Comparison of ENCODE assay signal across 8 mouse cellular contexts in the genomic region with DNA sequence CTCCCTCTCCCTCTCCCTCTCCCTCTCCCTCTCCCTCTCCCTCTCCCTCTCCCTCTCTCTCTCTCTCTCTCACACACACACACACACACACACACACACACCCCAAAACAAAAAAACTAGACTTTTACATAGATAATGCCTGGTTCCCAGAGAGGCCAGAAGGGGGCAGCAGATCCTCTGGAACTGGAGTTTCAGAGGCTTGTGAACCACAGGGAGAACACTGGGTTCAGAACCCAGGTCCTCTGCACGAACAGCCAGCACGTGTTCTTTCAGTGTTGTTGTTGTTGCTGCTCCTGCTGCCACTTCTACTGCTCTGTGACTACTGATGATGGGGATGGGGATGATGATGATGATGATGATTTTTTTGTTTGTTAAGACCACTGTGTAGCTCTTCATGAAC.
DNase-seq lines count a peak whose midpoint lies in the region; ATAC-seq and TF ChIP-seq lines count a peak whose summit lies in the region.
"Had no signal": no experiment of that assay in that cellular context is flagged by ENCODE, and none has a peak within 500 bp of the region (broad histone marks: within the 10 kb centered on the region; RNA-seq: fewer than 3 reads in every experiment).

No protein-coding gene starts in this region.

- no peaks in the 10 kb centered on the region for H3K79me2 ChIP-seq in MEL (ENCODE audit: control insufficient read depth, insufficient read depth, low read length, poor library complexity)

- peak; percentile 57 for TF ChIP-seq RAD21 in MEL (IDR thresholded peaks at IDR 0.05; ENCODE audit: low read depth, low read length)

- no peak overlapping the region for H3K9ac ChIP-seq in MEL (ENCODE audit: control insufficient read depth, low read depth, low read length, poor library complexity, severe bottlenecking)
- H3K9ac ChIP-seq: liver, embryonic 13.5 days had no signal

- no peaks in the 10 kb centered on the region for H3K9me3 ChIP-seq in MEL (replicated peaks; ENCODE audit: insufficient read depth, low read length)
- H3K9me3 ChIP-seq: liver, embryonic 13.5 days had no signal

- intact Hi-C loops in gastrocnemius, postnatal 36 days (cut with DNase I) = no loop called here

- no peaks in the 10 kb centered on the region for H3K27me3 ChIP-seq in MEL (ENCODE audit: control insufficient read depth in 1 of 2, insufficient read depth in 2 of 2, low read length in 2 of 2)
- H3K27me3 ChIP-seq: liver, embryonic 13.5 days had no signal

- peak; percentile 32 for DNase-seq in kidney, adult 9 months
- DNase-seq in kidney, adult 11 months = no peak
- peak; percentile 11 for DNase-seq in CD4-positive helper T cell, adult 2 months (ENCODE audit: low read depth, low spot score)
- DNase-seq in MEL (ENCODE audit: low read depth, low spot score) = peak; percentile 78
- DNase-seq in embryo, embryonic 11 days = peak; percentile 55
- DNase-seq in gastrocnemius, postnatal 36 days = no peak
- DNase-seq: liver, embryonic 13.5 days had no signal

- no peak overlapping the region for H3K4me3 ChIP-seq in MEL (ENCODE audit: control insufficient read depth in 1 of 2, insufficient read depth in 1 of 2, low read depth in 2 of 2, low read length in 2 of 2)
- H3K4me3 ChIP-seq: liver, embryonic 13.5 days had no signal

- TF ChIP-seq EP300 in MEL (IDR thresholded peaks at IDR 0.05; ENCODE audit: low read depth in 1 of 2, low read length in 2 of 2) = no peak

- H3K36me3 ChIP-seq in MEL (ENCODE audit: control insufficient read depth in 1 of 2, insufficient read depth in 2 of 2, low read length in 2 of 2) = peaks cover 0 to 3% of the 10 kb centered on the region in 2 experiments; a peak in 2 of 4 replicates
- H3K36me3 ChIP-seq: liver, embryonic 13.5 days had no signal

- peak; percentile 35 to 55 (median 53); a peak in 5 of 6 replicates for TF ChIP-seq CTCF in MEL (IDR thresholded peaks at IDR 0.05 in 2 of 3, conservative IDR thresholded peaks at IDR 0.05 in 1 of 3; ENCODE audit: control insufficient read depth in 1 of 3, insufficient read depth in 1 of 3, low read depth in 2 of 3, low read length in 3 of 3, poor library complexity in 1 of 3, severe bottlenecking in 1 of 3)

- no peak for TF ChIP-seq POLR2A in MEL (IDR thresholded peaks at IDR 0.05; ENCODE audit: control insufficient read depth in 1 of 2, insufficient read depth in 1 of 2, low read depth in 1 of 2, low read length in 2 of 2, poor library complexity in 1 of 2)

- no peak overlapping the region for H3K27ac ChIP-seq in MEL (ENCODE audit: control insufficient read depth, low read depth, low read length)
- H3K27ac ChIP-seq: liver, embryonic 13.5 days had no signal

- peaks cover 0 to 4% of the 10 kb centered on the region in 2 experiments; a peak in 2 of 4 replicates for H3K4me1 ChIP-seq in MEL (ENCODE audit: control insufficient read depth in 1 of 2, insufficient read depth in 2 of 2, low read length in 2 of 2)
- H3K4me1 ChIP-seq: liver, embryonic 13.5 days had no signal

- ATAC-seq in megakaryocyte, adult 5-6 weeks (ENCODE audit: poor library complexity, severe bottlenecking) = peak; percentile 47; the same call in 1 of the 2 replicates

TF ChIP-seq in MEL, 35 proteins besides CTCF, POLR2A, EP300 and RAD21:
- no peak for TF ChIP-seq TAL1 (IDR thresholded peaks at IDR 0.05; ENCODE audit: low read length)
- no peak for TF ChIP-seq MEF2A (IDR thresholded peaks at IDR 0.05; ENCODE audit: extremely low read depth, insufficient replicate concordance, low read depth, low read length, poor library complexity, severe bottlenecking)
- no peak for TF ChIP-seq TCF12 (IDR thresholded peaks at IDR 0.05; ENCODE audit: low read depth, low read length)
- TF ChIP-seq MYB (IDR thresholded peaks at IDR 0.05; ENCODE audit: low read depth, low read length) = no peak
- no peak for TF ChIP-seq NRF1 (IDR thresholded peaks at IDR 0.05; ENCODE audit: insufficient read depth, low read depth, low read length, poor library complexity, severe bottlenecking)
- TF ChIP-seq USF2 (IDR thresholded peaks at IDR 0.05; ENCODE audit: borderline replicate concordance in 1 of 2, insufficient read depth in 1 of 2, low read depth in 1 of 2, low read length in 2 of 2) = no peak
- no peak for TF ChIP-seq TBP (IDR thresholded peaks at IDR 0.05; ENCODE audit: low read depth, low read length)
- no peak for TF ChIP-seq MYC (IDR thresholded peaks at IDR 0.05; ENCODE audit: low read depth, low read length)
- no peak for TF ChIP-seq POLR2AphosphoS2 (IDR thresholded peaks at IDR 0.05; ENCODE audit: low read length)
- TF ChIP-seq ZKSCAN1 (IDR thresholded peaks at IDR 0.05; ENCODE audit: low read depth, low read length) = no peak
- no peak for TF ChIP-seq POLR2AphosphoS5 (IDR thresholded peaks at IDR 0.05; ENCODE audit: borderline replicate concordance, low read depth, low read length)
- TF ChIP-seq MXI1 (IDR thresholded peaks at IDR 0.05; ENCODE audit: low read depth, low read length) = 0 out of 2 replicates have a peak, but pooled peaks have one; percentile 41
- no peak for TF ChIP-seq CHD1 (IDR thresholded peaks at IDR 0.05; ENCODE audit: low read depth, low read length)
- TF ChIP-seq ZMIZ1 (IDR thresholded peaks at IDR 0.05; ENCODE audit: low read depth, low read length) = no peak
- TF ChIP-seq USF1 (IDR thresholded peaks at IDR 0.05; ENCODE audit: low read depth, low read length) = no peak
- no peak for TF ChIP-seq ETS1 (IDR thresholded peaks at IDR 0.05; ENCODE audit: low read depth, low read length)
- 0 out of 2 replicates have a peak, but pooled peaks have one; percentile 8 for TF ChIP-seq BHLHE40 (IDR thresholded peaks at IDR 0.05; ENCODE audit: borderline replicate concordance, low read depth, low read length)
- peak; percentile 50 for TF ChIP-seq SMC3 (IDR thresholded peaks at IDR 0.05; ENCODE audit: low read depth, low read length)
- TF ChIP-seq GATA1 (IDR thresholded peaks at IDR 0.05; ENCODE audit: low read depth, low read length) = no peak
- no peak for TF ChIP-seq SIN3A (IDR thresholded peaks at IDR 0.05; ENCODE audit: low read length)
- no peak for TF ChIP-seq GABPA (IDR thresholded peaks at IDR 0.05; ENCODE audit: low read depth, low read length)
- no peak for TF ChIP-seq ZNF384 (IDR thresholded peaks at IDR 0.05; ENCODE audit: low read depth, low read length)
- no peak for TF ChIP-seq NELFE (IDR thresholded peaks at IDR 0.05; ENCODE audit: low read depth, low read length)
- TF ChIP-seq MAX (IDR thresholded peaks at IDR 0.05; ENCODE audit: low read length) = peak; percentile 50
- no peak for TF ChIP-seq JUND (IDR thresholded peaks at IDR 0.05; ENCODE audit: low read depth, low read length)
- TF ChIP-seq MAFK (IDR thresholded peaks at IDR 0.05; ENCODE audit: borderline replicate concordance, low read depth, low read length) = no peak
- no peak for TF ChIP-seq UBTF (IDR thresholded peaks at IDR 0.05; ENCODE audit: borderline replicate concordance, insufficient read depth, low read depth, low read length)
- TF ChIP-seq RCOR1 (IDR thresholded peaks at IDR 0.05; ENCODE audit: low read depth, low read length) = no peak
- TF ChIP-seq ELF1 (IDR thresholded peaks at IDR 0.05; ENCODE audit: low read depth, low read length) = no peak
- no peak for TF ChIP-seq E2F4 (IDR thresholded peaks at IDR 0.05; ENCODE audit: borderline replicate concordance, low read depth, low read length)
- no peak for TF ChIP-seq HCFC1 (IDR thresholded peaks at IDR 0.05; ENCODE audit: low read depth, low read length)
- TF ChIP-seq ZC3H11A (IDR thresholded peaks at IDR 0.05; ENCODE audit: low read depth, low read length) = peak; percentile 40; the same call in 1 of the 2 replicates
- no peak for TF ChIP-seq KAT2A (conservative IDR thresholded peaks at IDR 0.05; ENCODE audit: low read depth, low read length)
- TF ChIP-seq MAZ (IDR thresholded peaks at IDR 0.05; ENCODE audit: low read depth, low read length) = no peak
- TF ChIP-seq CHD2 (IDR thresholded peaks at IDR 0.05; ENCODE audit: low read length) = no peak
TF ChIP-seq in MEL: peak in this region for 5.

Comparison
In these comparisons a context has a peak if more than half of its experiments do, and no peak if none do; other contexts are left out.
1. DNase-seq: peak in kidney, adult 9 months (single experiment), CD4-positive helper T cell, adult 2 months (single experiment), MEL (single experiment) and embryo, embryonic 11 days (single experiment); none in kidney, adult 11 months (single experiment) and gastrocnemius, postnatal 36 days (0 of 2).